Mouse (Mus musculus) right cerebral cortex, adult 18-20 months (tissue): ENCODE measurements around the gene Xaf1.

Experiments used
- DNase-seq: peaks from one replicate; pipeline ENCODE4 v3.0.0; 2022; ENCODE audit warnings: mixed read lengths

The Xaf1 gene

GRCm38 (mm10) chr11:72301334-72301733 is at the start of gene Xaf1:
Xaf1 (plus strand) TSS chr11:72301629.
- DNase-seq = peak; percentile 27

- DNase-seq = no peak
These were observed 45.8 kb upstream of the Xaf1 start for GRCm38 (mm10) chr11:72255629-72256028.

GRCm38 (mm10) chr11:72256441-72256840 is 45.0 kb upstream of the Xaf1 start:
- no peak for DNase-seq

GRCm38 (mm10) chr11:72265483-72265882 is 35.9 kb upstream of the Xaf1 start:
- peak; percentile 46 for DNase-seq

- peak; percentile 60 for DNase-seq
These were observed 35.0 kb upstream of the Xaf1 start for GRCm38 (mm10) chr11:72266207-72266959.

- DNase-seq = no peak
These were observed 34.4 kb upstream of the Xaf1 start, which contains the start of gene Slc13a5 for GRCm38 (mm10) chr11:72266960-72267560. Slc13a5 (minus strand) TSS chr11:72267222.

GRCm38 (mm10) chr11:72271761-72272160 is 29.7 kb upstream of the Xaf1 start:
- DNase-seq = no peak

GRCm38 (mm10) chr11:72273341-72273740 is 28.1 kb upstream of the Xaf1 start:
- no peak for DNase-seq

GRCm38 (mm10) chr11:72281143-72281851 is 20.1 kb upstream of the Xaf1 start:
- DNase-seq = no peak

GRCm38 (mm10) chr11:72281852-72282400 is 19.5 kb upstream of the Xaf1 start:
- DNase-seq = no peak

- DNase-seq = no peak
These were observed 17.8 kb upstream of the Xaf1 start for GRCm38 (mm10) chr11:72283486-72284224.

GRCm38 (mm10) chr11:72284532-72285182 is 16.8 kb upstream of the Xaf1 start:
- peak; percentile 10 for DNase-seq

- no peak for DNase-seq
These were observed 15.4 kb upstream of the Xaf1 start for GRCm38 (mm10) chr11:72285971-72286480.

- no peak for DNase-seq
These were observed 14.8 kb upstream of the Xaf1 start for GRCm38 (mm10) chr11:72286651-72287050.

GRCm38 (mm10) chr11:72287126-72287525 is 14.3 kb upstream of the Xaf1 start:
- DNase-seq = no peak

GRCm38 (mm10) chr11:72287543-72287942 is 13.9 kb upstream of the Xaf1 start:
- DNase-seq = no peak

- DNase-seq = no peak
These were observed 8.3 kb upstream of the Xaf1 start for GRCm38 (mm10) chr11:72293116-72293515.

GRCm38 (mm10) chr11:72302230-72302629 is 801 bp downstream of the Xaf1 start:
- peak; percentile 84 for DNase-seq

- DNase-seq = peak; percentile 69
These were observed 6.0 kb downstream of the Xaf1 start for GRCm38 (mm10) chr11:72307461-72307860.

- no peak for DNase-seq
These were observed 7.6 kb downstream of the Xaf1 start for GRCm38 (mm10) chr11:72308982-72309381.

GRCm38 (mm10) chr11:72310491-72310890 is 9.1 kb downstream of the Xaf1 start:
- no peak for DNase-seq
